Mouse (Mus musculus): Measurements from ENCODE around the gene Mars. TPM values are rescaled to one million over a fixed set of nuclear protein-coding genes. Genes with fewer than 3 reads are reported as not detected.

The Mars gene
- polyA plus RNA-seq, 1 experiment from 2014 or later: 100 TPM

GRCm38 (mm10) chr10:127291881-127292638 lies 19.5 kb downstream of the Mars start:
- Histone ChIP-seq H3K9me3 (replicated peaks; ENCODE audit: control insufficient read depth, low read length) (no peaks in the 10 kb centered on the region), H3K4me2 (ENCODE audit: low read depth, low read length) (peak overlapping the region; percentile 96), H3K27me3 (ENCODE audit: control insufficient read depth, insufficient read depth, low read depth, low read length) (no peaks in the 10 kb centered on the region), H3K4me1 (ENCODE audit: control insufficient read depth, low read depth, low read length) (peaks cover 40% of the 10 kb centered on the region), H3K4me3 (ENCODE audit: low read depth, low read length) (peak overlapping the region; percentile 75), H3K9ac (ENCODE audit: low read depth, low read length) (peak overlapping the region; percentile 77), H3K27ac (ENCODE audit: low read length) (peak overlapping the region; percentile 98), H3K36me3 (ENCODE audit: control insufficient read depth, insufficient read depth) (peaks cover 34% of the 10 kb centered on the region)
- whole genome bisulfite sequencing (ENCODE audit: insufficient replicate concordance): 6% methylated on average over 5 of the region's 5 CpGs
- peak; percentile 32 for ATAC-seq (ENCODE audit: low read depth)

DNA sequence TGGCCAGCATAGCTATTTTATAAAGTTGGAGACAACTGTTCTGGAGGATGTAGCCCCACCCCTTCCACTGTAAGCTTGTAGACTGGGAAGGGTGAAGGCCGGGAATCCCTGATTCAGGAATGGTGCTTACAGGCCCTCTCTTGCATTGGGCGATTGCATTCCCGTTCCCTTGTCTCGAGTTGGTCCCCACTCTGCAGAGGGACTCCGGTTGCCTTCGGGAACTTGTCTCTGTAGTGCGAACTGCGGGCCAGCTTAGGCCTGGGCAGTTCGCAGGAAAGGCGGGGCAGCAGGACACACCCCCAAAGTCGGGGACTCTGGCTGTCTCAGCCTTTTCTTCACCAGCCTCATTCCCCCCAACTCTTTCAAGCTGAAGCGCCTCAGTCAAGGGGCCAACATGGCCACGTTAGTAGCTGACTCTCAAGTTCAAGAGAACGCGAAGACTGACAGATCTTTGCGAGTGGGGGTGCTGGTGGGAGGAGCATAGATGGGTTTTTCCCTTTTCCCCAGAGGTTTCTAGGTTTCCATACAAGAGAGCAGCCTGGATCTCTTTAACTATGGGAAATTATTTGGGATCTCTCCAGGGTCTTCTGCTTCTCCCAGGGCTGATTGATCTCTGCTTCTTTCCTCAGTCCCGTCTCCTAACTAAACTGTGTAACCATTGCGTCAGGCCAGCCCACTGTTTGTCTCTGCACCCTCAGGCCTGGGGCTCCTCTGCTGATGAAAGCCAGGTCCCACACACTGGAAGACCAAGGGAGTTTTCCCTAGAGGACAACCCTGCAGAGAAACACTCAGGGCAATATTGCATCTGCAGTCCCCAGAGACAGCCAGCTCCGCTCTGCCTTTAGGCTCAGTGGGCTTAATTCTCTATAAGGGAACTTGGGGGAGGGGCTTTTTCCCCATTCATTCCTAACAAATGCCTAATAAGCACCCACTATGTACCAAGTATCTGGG lies 20.4 kb downstream of the Mars start:
- Histone ChIP-seq H3K27ac (ENCODE audit: low read length) (peak overlapping the region; percentile 98), H3K27me3 (ENCODE audit: control insufficient read depth, insufficient read depth, low read depth, low read length) (no peaks in the 10 kb centered on the region), H3K4me1 (ENCODE audit: control insufficient read depth, low read depth, low read length) (peaks cover 49% of the 10 kb centered on the region), H3K9me3 (replicated peaks; ENCODE audit: control insufficient read depth, low read length) (no peaks in the 10 kb centered on the region), H3K9ac (ENCODE audit: low read depth, low read length) (peak overlapping the region; percentile 77), H3K36me3 (ENCODE audit: control insufficient read depth, insufficient read depth) (peaks cover 33% of the 10 kb centered on the region), H3K4me3 (ENCODE audit: low read depth, low read length) (peak overlapping the region; percentile 75), H3K4me2 (ENCODE audit: low read depth, low read length) (peak overlapping the region; percentile 96)
- ATAC-seq (ENCODE audit: low read depth): peak; percentile 27
- WGBS (ENCODE audit: insufficient replicate concordance): 1% methylated on average over 19 of the region's 19 CpGs

- Histone ChIP-seq H3K9ac (ENCODE audit: low read depth, low read length) (peak overlapping the region; percentile 93), H3K4me2 (ENCODE audit: low read depth, low read length) (peak overlapping the region; percentile 96), H3K4me1 (ENCODE audit: control insufficient read depth, low read depth, low read length) (peaks cover 52% of the 10 kb centered on the region), H3K27ac (ENCODE audit: low read length) (peak overlapping the region; percentile 98), H3K4me3 (ENCODE audit: low read depth, low read length) (peak overlapping the region; percentile 75), H3K27me3 (ENCODE audit: control insufficient read depth, insufficient read depth, low read depth, low read length) (no peaks in the 10 kb centered on the region), H3K36me3 (ENCODE audit: control insufficient read depth, insufficient read depth) (peaks cover 32% of the 10 kb centered on the region), H3K9me3 (replicated peaks; ENCODE audit: control insufficient read depth, low read length) (no peaks in the 10 kb centered on the region)
- 0% methylated on average over 31 of the region's 47 CpGs for WGBS (ENCODE audit: insufficient replicate concordance)
- peak; percentile 81 for ATAC-seq (ENCODE audit: low read depth)
Observed at GRCm38 (mm10) chr10:127290307-127290929, 21.2 kb downstream of the Mars start.

- 2% methylated on average over 15 of the region's 15 CpGs for WGBS (ENCODE audit: insufficient replicate concordance)
- peaks cover 52% of the 10 kb centered on the region for H3K4me1 ChIP-seq (ENCODE audit: control insufficient read depth, low read depth, low read length)
- H3K27me3 ChIP-seq (ENCODE audit: control insufficient read depth, insufficient read depth, low read depth, low read length): no peaks in the 10 kb centered on the region
- peak overlapping the region; percentile 93 for H3K9ac ChIP-seq (ENCODE audit: low read depth, low read length)
- peak overlapping the region; percentile 98 for H3K27ac ChIP-seq (ENCODE audit: low read length)
- peak overlapping the region; percentile 96 for H3K4me2 ChIP-seq (ENCODE audit: low read depth, low read length)
- peak overlapping the region; percentile 75 for H3K4me3 ChIP-seq (ENCODE audit: low read depth, low read length)
- peak; percentile 39 for ATAC-seq (ENCODE audit: low read depth)
- H3K36me3 ChIP-seq (ENCODE audit: control insufficient read depth, insufficient read depth): peaks cover 28% of the 10 kb centered on the region
- no peaks in the 10 kb centered on the region for H3K9me3 ChIP-seq (replicated peaks; ENCODE audit: control insufficient read depth, low read length)
Observed at GRCm38 (mm10) chr10:127289573-127290191, 21.9 kb downstream of the Mars start.

DNA sequence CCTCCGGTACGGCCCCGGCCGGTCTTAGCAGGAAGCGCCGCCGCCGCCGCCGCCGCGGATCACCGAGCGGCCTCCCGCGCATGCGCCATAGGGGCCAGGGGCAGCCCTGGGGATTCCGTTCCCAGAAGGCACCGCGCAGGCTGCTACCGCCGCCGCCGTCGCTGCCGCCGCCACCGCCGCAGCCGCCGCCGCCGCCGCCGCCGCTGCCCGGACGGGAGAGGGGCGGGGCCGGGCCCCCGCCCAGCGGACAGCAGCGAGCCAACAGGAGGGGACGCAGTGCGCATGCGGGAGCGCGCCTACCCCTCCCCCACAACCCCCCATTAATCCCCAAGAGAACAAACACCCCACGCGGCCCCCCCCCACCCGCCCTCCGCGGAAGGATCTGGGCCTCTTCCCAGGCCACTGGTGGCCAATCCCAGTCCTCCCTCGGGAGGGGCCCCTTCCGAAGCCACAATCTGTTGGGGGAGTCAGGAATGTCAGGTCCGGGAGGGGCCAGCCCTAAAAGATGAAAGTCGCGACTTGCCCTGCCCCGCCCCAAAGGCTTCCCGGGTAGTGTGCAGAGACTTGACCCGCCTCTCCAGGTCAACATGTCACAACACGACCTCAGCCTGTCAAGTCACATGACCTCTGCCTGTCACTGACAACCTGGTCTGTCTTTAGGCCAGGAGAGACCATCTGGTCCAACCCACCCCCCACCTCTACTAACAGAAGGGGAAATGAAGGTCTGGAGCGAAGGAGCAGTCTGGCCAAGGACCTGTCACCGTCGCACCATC lies 22.6 kb downstream of the Mars start, which contains the start of gene Mbd6:
Gene Mbd6 (minus strand): TSS at position 219 of the 773 bp plus-strand sequence.
- peaks cover 28% of the 10 kb centered on the region for H3K36me3 ChIP-seq (ENCODE audit: control insufficient read depth, insufficient read depth)
- peak within 1 kb of the TSS; percentile 75 for H3K4me3 ChIP-seq (ENCODE audit: low read depth, low read length)
- 0% methylated on average over 39 of the region's 65 CpGs for WGBS (ENCODE audit: insufficient replicate concordance)
- no peaks in the 10 kb centered on the region for H3K27me3 ChIP-seq (ENCODE audit: control insufficient read depth, insufficient read depth, low read depth, low read length)
- peaks cover 52% of the 10 kb centered on the region for H3K4me1 ChIP-seq (ENCODE audit: control insufficient read depth, low read depth, low read length)
- peak within 1 kb of the TSS; percentile 98 for H3K27ac ChIP-seq (ENCODE audit: low read length)
- ATAC-seq (ENCODE audit: low read depth): peak; percentile 56
- H3K4me2 ChIP-seq (ENCODE audit: low read depth, low read length): peak within 1 kb of the TSS; percentile 96
- H3K9ac ChIP-seq (ENCODE audit: low read depth, low read length): peak within 1 kb of the TSS; percentile 93
- H3K9me3 ChIP-seq (replicated peaks; ENCODE audit: control insufficient read depth, low read length): no peaks in the 10 kb centered on the region

DNA sequence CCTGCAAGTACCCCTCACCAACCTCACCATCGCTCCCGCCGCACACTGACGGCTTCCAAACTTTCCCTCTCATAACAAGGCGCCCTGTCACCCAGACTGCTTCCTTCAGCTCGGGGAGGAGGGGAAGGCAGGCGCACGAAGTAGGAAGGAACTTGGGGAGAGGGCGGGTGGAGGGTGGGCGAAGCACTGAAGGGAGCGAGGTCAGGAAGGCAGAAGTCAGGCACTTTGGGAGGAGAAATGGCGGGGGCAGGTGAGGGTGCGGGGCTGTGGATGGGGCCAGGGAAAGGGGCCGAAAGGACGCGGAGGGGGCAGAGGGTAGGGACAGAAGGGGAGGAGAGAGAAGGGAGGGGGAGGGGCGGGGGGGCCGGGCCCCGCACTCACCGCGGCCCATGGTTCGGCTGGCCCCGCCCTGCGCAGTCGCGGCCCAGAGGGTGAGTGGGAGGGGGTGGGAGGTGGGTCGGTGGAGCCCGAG lies 23.2 kb downstream of the Mars start:
- H3K36me3 ChIP-seq (ENCODE audit: control insufficient read depth, insufficient read depth): peaks cover 29% of the 10 kb centered on the region

DNA sequence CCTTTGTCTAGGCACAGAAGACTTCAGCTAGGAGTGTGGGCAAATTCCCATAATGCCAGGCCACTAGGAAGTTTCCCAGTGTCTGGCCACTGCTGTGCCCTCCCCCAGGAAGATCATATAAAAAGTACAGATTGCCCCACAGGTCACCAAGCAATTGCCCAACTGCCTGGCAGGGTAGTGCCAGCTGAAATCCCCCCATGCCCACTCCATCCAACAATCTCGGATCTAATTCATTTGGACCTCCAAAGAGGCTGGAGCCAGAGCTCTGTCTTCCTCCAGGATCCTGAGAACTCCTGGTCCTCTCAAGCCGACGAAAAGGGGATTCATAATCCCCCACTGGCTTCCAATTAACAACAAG lies 23.7 kb downstream of the Mars start:
- Histone ChIP-seq H3K4me2 (ENCODE audit: low read depth, low read length) (peak overlapping the region; percentile 96), H3K9ac (ENCODE audit: low read depth, low read length) (peak overlapping the region; percentile 93), H3K36me3 (ENCODE audit: control insufficient read depth, insufficient read depth) (peaks cover 34% of the 10 kb centered on the region), H3K27ac (ENCODE audit: low read length) (peak overlapping the region; percentile 98), H3K9me3 (replicated peaks; ENCODE audit: control insufficient read depth, low read length) (no peaks in the 10 kb centered on the region), H3K4me3 (ENCODE audit: low read depth, low read length) (peak overlapping the region; percentile 75), H3K27me3 (ENCODE audit: control insufficient read depth, insufficient read depth, low read depth, low read length) (no peaks in the 10 kb centered on the region), H3K4me1 (ENCODE audit: control insufficient read depth, low read depth, low read length) (peaks cover 46% of the 10 kb centered on the region)
- no peak for ATAC-seq (ENCODE audit: low read depth)
- 2% methylated on average over 3 of the region's 3 CpGs for WGBS (ENCODE audit: insufficient replicate concordance)

More for the DNA sequence above, 23.2 kb downstream of the Mars start:
- Histone ChIP-seq H3K4me1 (ENCODE audit: control insufficient read depth, low read depth, low read length) (peaks cover 47% of the 10 kb centered on the region), H3K4me2 (ENCODE audit: low read depth, low read length) (peak overlapping the region; percentile 96), H3K9ac (ENCODE audit: low read depth, low read length) (peak overlapping the region; percentile 93), H3K9me3 (replicated peaks; ENCODE audit: control insufficient read depth, low read length) (no peaks in the 10 kb centered on the region), H3K27me3 (ENCODE audit: control insufficient read depth, insufficient read depth, low read depth, low read length) (no peaks in the 10 kb centered on the region), H3K27ac (ENCODE audit: low read length) (peak overlapping the region; percentile 98), H3K4me3 (ENCODE audit: low read depth, low read length) (peak overlapping the region; percentile 75)
- peak; percentile 1; the same call in 1 of the 2 replicates for ATAC-seq (ENCODE audit: low read depth)
- 1% methylated on average over 17 of the region's 28 CpGs for WGBS (ENCODE audit: insufficient replicate concordance)
